Mouse (Mus musculus) skeletal muscle tissue, adult 2 months (tissue): ENCODE data around the gene Hmga1b.
A peak's percentile ranks its signal among the peaks of the same experiment; 100 is the strongest.
"Not testable (repeated sequence)": the region's sequence is repeated elsewhere in the genome, so short reads cannot be mapped to it uniquely, and the experiment has no call there.

Experiments
- DNase-seq: peaks from one replicate; pipeline ENCODE4 v3.0.0-alpha.2; 2012; ENCODE audit warnings: low read depth, low spot score

Hmga1b gene

GRCm38 (mm10) chr11:120731858-120732680, 30.5 kb upstream of the Hmga1b start, which contains the start of gene Cbr2:
Gene Cbr2 (minus strand): TSS chr11:120732114.
- peak; percentile 63 for DNase-seq

GRCm38 (mm10) chr11:120733521-120733920, 29.1 kb upstream of the Hmga1b start:
- no peak for DNase-seq

- no peak for DNase-seq
Observed at GRCm38 (mm10) chr11:120736424-120736823, 26.2 kb upstream of the Hmga1b start.

- DNase-seq: no peak
Observed at GRCm38 (mm10) chr11:120740981-120741380, 21.6 kb upstream of the Hmga1b start.

- DNase-seq: no peak
Observed at GRCm38 (mm10) chr11:120744121-120744701, 18.4 kb upstream of the Hmga1b start.

- no peak for DNase-seq
Observed at GRCm38 (mm10) chr11:120747974-120748373, 14.6 kb upstream of the Hmga1b start.

GRCm38 (mm10) chr11:120749430-120749829, 13.2 kb upstream of the Hmga1b start:
- no peak for DNase-seq

- DNase-seq: no peak
Observed at GRCm38 (mm10) chr11:120751606-120752005, 11.0 kb upstream of the Hmga1b start.

GRCm38 (mm10) chr11:120760236-120760635, 2.4 kb upstream of the Hmga1b start:
- DNase-seq: no peak

GRCm38 (mm10) chr11:120761811-120762671, 553 bp upstream of the Hmga1b start:
- no peak for DNase-seq

- DNase-seq: not testable (repeated sequence)
Observed at GRCm38 (mm10) chr11:120763121-120763999, 766 bp downstream of the Hmga1b start.

GRCm38 (mm10) chr11:120767023-120767422, 4.4 kb downstream of the Hmga1b start:
- not testable (repeated sequence) for DNase-seq

GRCm38 (mm10) chr11:120768206-120768605, 5.6 kb downstream of the Hmga1b start:
- DNase-seq: no peak

- DNase-seq: no peak
Observed at GRCm38 (mm10) chr11:120772749-120773148, 10.2 kb downstream of the Hmga1b start.

GRCm38 (mm10) chr11:120773463-120774190, 11.0 kb downstream of the Hmga1b start:
- DNase-seq: no peak

GRCm38 (mm10) chr11:120775774-120776469, 13.3 kb downstream of the Hmga1b start:
- peak; percentile 90 for DNase-seq

GRCm38 (mm10) chr11:120777123-120777522, 14.5 kb downstream of the Hmga1b start:
- no peak for DNase-seq

GRCm38 (mm10) chr11:120779876-120780275, 17.3 kb downstream of the Hmga1b start:
- no peak for DNase-seq

GRCm38 (mm10) chr11:120781361-120781760, 18.8 kb downstream of the Hmga1b start:
- DNase-seq: not testable (repeated sequence)
